Mouse (Mus musculus) heart, embryonic 16.5 days (tissue): Measurements from ENCODE around the gene Avil. TPM values are rescaled to one million over a fixed set of nuclear protein-coding genes. Genes with fewer than 3 reads are reported as not detected.

Experiments used
- ATAC-seq: fragments of 200-750 bp; cut with Nextera tagmentation; replicated peaks from 2 replicates; pipeline ENCODE4 v1.8.0; 2017; ENCODE audit warnings: moderate number of reproducible peaks; ENCODE audit not compliant: insufficient read depth, low FRiP score; ENCODE audit errors: extremely low read depth
- H3K27ac ChIP-seq: fragments of 300-500 bp; sonication (generic); 2 replicates; pipeline ENCODE4 v1.5.1; 2014; ENCODE audit warnings: mild to moderate bottlenecking, low read length, control low read depth, moderate library complexity
- H3K27me3 ChIP-seq: fragments of 300-500 bp; sonication (generic); 2 replicates; pipeline ENCODE4 v1.6.1; 2014; ENCODE audit warnings: low read length, mixed read lengths; ENCODE audit not compliant: control insufficient read depth, insufficient read depth
- H3K36me3 ChIP-seq: fragments of 300-500 bp; sonication (generic); 2 replicates; pipeline ENCODE4 v1.6.1; 2014; ENCODE audit not compliant: control insufficient read depth, insufficient read depth
- H3K4me1 ChIP-seq: fragments of 300-500 bp; sonication (generic); 2 replicates; pipeline ENCODE4 v1.6.1; 2014; ENCODE audit warnings: low read length, mixed read lengths; ENCODE audit not compliant: control insufficient read depth, insufficient read depth
- H3K4me2 ChIP-seq: fragments of 300-500 bp; sonication (generic); 2 replicates; pipeline ENCODE4 v1.6.1; 2014; ENCODE audit warnings: low read depth, mild to moderate bottlenecking, control low read depth, low read length
- H3K4me3 ChIP-seq: fragments of 300-500 bp; sonication (generic); 2 replicates; pipeline ENCODE4 v1.5.1; 2014; ENCODE audit warnings: mild to moderate bottlenecking, control low read depth, low read length
- H3K9ac ChIP-seq: fragments of 300-500 bp; sonication (generic); 2 replicates; pipeline ENCODE4 v1.6.1; 2014; ENCODE audit warnings: low read length, control low read depth
- H3K9me3 ChIP-seq: fragments of 300-500 bp; sonication (generic); replicated peaks from 2 replicates; pipeline ENCODE4 v1.6.1; 2016; ENCODE audit warnings: low read length; ENCODE audit not compliant: control insufficient read depth
- WGBS: fragments of 180-500 bp; shearing (Covaris S2); extraction: QIAGEN DNeasy Blood & Tissue Kit; methylation state at CpG from one replicate; pipeline ENCODE4 v1.1.7; 2014; 5-methylcytosine and 5-hydroxymethylcytosine counted together
- polyA plus RNA-seq: library from polyadenylated mRNA; unstranded; fragments of >200 nt; fragmentation: Nextera tagmentation; extraction: Ambion mirVana; gene quantifications from 2 replicates; pipeline ENCODE4 v1.2.1, GENCODE M21; 2015

Gene Avil
- polyA plus RNA-seq, 1 experiment from 2014 or later = 0.84 TPM

DNA sequence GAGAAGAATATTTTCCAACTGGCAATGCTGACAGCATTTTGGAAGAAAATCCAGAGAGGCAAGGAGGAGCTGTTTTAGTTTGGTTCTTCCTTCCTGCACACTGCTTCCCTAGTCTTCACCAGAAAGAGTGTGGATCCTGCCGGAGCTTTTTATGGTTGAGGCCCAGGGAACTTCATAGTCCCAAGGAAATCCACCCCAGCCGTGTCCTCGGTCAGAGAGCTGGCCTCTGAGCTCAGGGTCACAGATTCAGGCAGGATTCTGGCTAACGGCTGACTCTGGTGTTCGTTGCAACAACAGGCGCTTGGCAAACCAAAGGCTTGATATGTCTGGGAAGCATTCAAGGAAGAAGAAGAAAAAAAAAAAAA, 37.6 kb upstream of the Avil start:
- ATAC-seq = no peak
- Histone ChIP-seq H3K4me3 (no peak overlapping the region), H3K9ac (peak overlapping the region; percentile 41; the same call in 1 of the 2 replicates), H3K27me3 (no peaks in the 10 kb centered on the region), H3K27ac (peak overlapping the region; percentile 81), H3K9me3 (no peaks in the 10 kb centered on the region), H3K4me2 (no peak overlapping the region), H3K36me3 (no peaks in the 10 kb centered on the region), H3K4me1 (peaks cover 15% of the 10 kb centered on the region)
- WGBS = 44% methylated on average over 6 of the region's 6 CpGs

DNA sequence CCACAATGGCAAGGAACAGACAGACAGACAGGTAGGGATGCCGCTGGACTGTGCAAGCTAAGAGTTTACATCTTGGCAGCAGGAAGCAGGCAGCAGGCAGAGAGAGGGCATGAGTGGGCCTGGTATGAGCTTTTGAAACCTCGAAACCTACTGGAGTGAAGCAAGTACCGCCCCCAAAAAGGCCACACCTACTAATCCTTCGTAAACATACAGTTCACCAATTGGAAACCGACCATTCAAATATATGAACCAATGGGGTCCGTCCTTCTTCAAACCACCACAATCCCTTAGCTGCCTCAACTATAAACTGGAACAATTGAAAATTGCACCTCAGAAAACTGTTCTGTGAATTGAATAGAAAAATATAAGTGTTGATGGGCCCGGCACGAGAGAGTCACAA, 36.7 kb upstream of the Avil start:
- no peaks in the 10 kb centered on the region for H3K27me3 ChIP-seq
- peak overlapping the region; percentile 81; the same call in 1 of the 2 replicates for H3K27ac ChIP-seq
- H3K4me3 ChIP-seq = no peak overlapping the region
- no peaks in the 10 kb centered on the region for H3K9me3 ChIP-seq
- peaks cover 15% of the 10 kb centered on the region for H3K4me1 ChIP-seq
- no peak overlapping the region for H3K4me2 ChIP-seq
- no peak overlapping the region for H3K9ac ChIP-seq
- H3K36me3 ChIP-seq = no peaks in the 10 kb centered on the region
- ATAC-seq = no peak
- WGBS = 85% methylated on average over 8 of the region's 8 CpGs

DNA sequence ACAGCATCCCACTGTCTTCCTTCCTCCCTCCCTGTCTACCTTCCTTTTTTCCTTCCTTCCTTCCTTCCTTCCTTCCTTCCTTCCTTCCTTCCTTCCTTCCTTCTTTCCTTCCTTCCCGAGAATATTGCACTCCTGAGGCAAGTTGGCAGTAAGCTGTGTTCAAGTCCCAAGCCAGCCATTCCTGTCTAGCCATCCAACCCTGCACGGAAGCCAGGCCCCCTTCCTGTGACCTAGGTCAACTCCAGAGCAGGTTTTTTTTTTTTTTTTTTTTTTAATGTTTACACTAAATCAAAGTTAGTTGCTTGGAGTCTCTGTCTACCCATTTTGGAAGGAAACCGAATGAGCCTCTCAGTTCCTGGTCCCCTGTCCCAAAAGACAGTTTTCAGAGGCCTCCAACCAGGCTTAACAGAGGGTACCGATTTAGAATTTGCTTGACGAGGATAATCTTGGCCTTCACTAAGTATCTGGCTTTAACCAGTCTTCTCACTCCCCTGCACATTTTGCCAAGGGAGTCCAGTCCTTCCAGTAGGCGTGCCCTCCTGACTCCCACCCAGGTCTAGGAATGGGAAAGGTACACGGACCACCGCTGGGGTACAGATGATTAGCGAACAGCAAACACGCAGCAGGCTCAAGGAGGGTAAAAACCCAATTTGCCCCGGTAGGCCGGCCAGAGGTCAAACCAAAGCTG, 29.0 kb upstream of the Avil start:
- Histone ChIP-seq H3K4me3 (0 out of 2 replicates have a peak overlapping the region, but pooled peaks have one; percentile 3), H3K4me1 (peaks cover 21% of the 10 kb centered on the region), H3K27ac (peak overlapping the region; percentile 87), H3K27me3 (no peaks in the 10 kb centered on the region), H3K9me3 (no peaks in the 10 kb centered on the region), H3K4me2 (peak overlapping the region; percentile 32), H3K36me3 (no peaks in the 10 kb centered on the region), H3K9ac (peak overlapping the region; percentile 39)
- 15% methylated on average over 12 of the region's 12 CpGs for WGBS
- ATAC-seq = 0 out of 2 replicates have a peak, but pooled peaks have one; percentile 8

DNA sequence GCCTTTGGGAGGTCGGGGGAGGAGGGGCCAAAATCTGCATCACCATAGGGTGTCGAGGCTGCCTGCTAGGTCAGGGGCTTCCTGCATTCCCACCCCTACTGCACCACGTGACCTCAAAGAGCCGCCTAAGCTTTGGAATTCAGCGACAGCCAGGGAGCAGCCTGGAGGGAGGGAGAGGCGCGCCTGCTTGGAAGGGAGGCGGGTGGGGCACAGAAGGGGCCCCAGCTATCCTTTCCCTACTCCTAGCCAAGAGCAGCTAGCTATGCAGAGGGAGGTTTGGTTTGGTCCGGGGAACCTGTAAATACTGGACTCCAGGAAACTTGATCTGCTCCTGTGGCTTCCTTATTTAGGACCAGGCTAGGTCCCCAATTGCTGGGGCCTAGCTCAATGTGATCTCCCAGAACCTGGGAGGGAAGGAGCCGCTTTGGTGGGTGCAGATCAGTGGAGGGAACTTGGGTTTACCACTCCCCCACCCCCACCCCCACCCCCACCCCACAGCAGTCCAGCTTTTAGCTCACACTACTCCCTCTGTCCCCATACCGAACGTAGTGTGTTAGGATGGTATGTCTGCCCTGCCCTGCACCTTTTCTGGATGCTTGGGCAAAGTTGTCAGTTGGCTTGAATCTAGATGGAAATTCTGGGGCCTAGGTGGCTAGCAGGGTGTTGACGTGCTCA, 28.3 kb upstream of the Avil start:
- WGBS = 13% methylated on average over 13 of the region's 13 CpGs
- Histone ChIP-seq H3K4me2 (peak overlapping the region; percentile 42), H3K4me3 (0 out of 2 replicates have a peak overlapping the region, but pooled peaks have one; percentile 3), H3K27me3 (no peaks in the 10 kb centered on the region), H3K36me3 (no peaks in the 10 kb centered on the region), H3K4me1 (peaks cover 21% of the 10 kb centered on the region), H3K9me3 (no peaks in the 10 kb centered on the region), H3K27ac (peak overlapping the region; percentile 87), H3K9ac (peak overlapping the region; percentile 47)
- ATAC-seq = peak; percentile 92

DNA sequence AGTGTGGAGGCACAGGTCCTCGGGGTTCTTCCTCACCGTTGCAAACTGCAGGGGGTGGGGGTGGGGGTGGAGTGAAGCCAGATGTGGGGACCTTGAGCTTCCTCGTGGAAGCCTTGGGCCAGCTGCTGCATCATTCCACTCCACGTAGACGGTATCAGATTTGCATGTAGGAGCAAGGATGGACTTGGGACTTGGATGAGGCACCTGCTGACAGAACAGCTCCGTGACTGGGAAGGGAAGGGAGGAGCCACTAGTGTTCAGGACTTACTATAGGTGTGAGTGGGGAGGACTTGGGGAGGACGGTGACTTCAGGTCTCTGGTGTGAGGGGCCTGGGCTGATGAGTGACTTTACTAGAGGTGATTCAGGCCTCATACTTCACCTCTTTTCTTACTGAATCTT, 27.5 kb upstream of the Avil start:
- ATAC-seq = no peak
- 26% methylated on average over 7 of the region's 7 CpGs for WGBS
- H3K4me2 ChIP-seq = no peak overlapping the region
- H3K4me3 ChIP-seq = no peak overlapping the region
- no peaks in the 10 kb centered on the region for H3K36me3 ChIP-seq
- H3K9me3 ChIP-seq = no peaks in the 10 kb centered on the region
- H3K9ac ChIP-seq = peak overlapping the region; percentile 47
- no peaks in the 10 kb centered on the region for H3K27me3 ChIP-seq
- peak overlapping the region; percentile 87 for H3K27ac ChIP-seq
- H3K4me1 ChIP-seq = peaks cover 27% of the 10 kb centered on the region

DNA sequence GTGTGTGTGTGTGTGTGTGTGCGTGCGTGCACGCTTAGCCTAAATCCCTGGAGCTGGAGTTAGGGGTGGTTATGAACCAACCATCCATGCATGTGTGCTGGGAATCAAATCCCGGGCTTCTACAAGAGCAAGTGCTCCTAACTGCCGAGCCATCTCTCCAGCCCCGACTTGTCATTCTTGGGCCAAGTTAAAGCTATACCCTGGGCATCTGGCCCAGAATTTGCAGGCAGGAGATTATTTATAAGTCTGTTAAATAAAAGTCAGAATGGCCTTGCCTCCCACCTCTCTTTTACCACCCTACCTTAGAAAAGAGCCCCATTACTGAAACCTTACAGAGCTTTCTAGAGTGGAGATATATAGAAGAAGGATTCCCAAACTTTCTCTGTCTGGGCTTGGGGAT, 24.8 kb upstream of the Avil start:
- 79% methylated on average over 6 of the region's 6 CpGs for WGBS
- no peaks in the 10 kb centered on the region for H3K36me3 ChIP-seq
- ATAC-seq = no peak
- peaks cover 29% of the 10 kb centered on the region for H3K4me1 ChIP-seq
- H3K27me3 ChIP-seq = no peaks in the 10 kb centered on the region
- H3K9ac ChIP-seq = no peak overlapping the region
- H3K27ac ChIP-seq = no peak overlapping the region
- no peak overlapping the region for H3K4me3 ChIP-seq
- H3K9me3 ChIP-seq = no peaks in the 10 kb centered on the region
- H3K4me2 ChIP-seq = no peak overlapping the region

DNA sequence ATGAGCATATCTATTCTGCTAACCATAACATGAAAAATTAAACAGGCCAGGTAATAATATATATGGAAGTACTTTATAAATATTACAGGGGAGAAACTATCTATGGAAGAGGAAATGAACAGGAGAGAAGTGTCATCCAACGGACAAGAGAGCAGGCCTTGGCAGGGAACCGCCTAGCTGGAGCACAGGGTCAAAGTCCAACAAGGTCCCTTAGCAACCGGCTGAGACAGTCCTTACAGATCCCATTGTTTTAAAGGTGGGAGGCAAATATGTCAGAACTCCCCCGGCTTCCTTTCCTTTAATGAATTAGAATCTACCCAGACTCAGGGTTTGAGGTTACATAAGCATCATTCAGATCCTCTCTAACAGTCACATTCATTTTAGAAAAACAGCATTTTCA, 23.4 kb upstream of the Avil start:
- no peak overlapping the region for H3K4me2 ChIP-seq
- H3K27ac ChIP-seq = no peak overlapping the region
- ATAC-seq = no peak
- WGBS = 67% methylated on average over 4 of the region's 4 CpGs
- no peak overlapping the region for H3K4me3 ChIP-seq
- no peaks in the 10 kb centered on the region for H3K36me3 ChIP-seq
- no peak overlapping the region for H3K9ac ChIP-seq
- no peaks in the 10 kb centered on the region for H3K9me3 ChIP-seq
- no peaks in the 10 kb centered on the region for H3K27me3 ChIP-seq
- H3K4me1 ChIP-seq = peaks cover 31% of the 10 kb centered on the region

DNA sequence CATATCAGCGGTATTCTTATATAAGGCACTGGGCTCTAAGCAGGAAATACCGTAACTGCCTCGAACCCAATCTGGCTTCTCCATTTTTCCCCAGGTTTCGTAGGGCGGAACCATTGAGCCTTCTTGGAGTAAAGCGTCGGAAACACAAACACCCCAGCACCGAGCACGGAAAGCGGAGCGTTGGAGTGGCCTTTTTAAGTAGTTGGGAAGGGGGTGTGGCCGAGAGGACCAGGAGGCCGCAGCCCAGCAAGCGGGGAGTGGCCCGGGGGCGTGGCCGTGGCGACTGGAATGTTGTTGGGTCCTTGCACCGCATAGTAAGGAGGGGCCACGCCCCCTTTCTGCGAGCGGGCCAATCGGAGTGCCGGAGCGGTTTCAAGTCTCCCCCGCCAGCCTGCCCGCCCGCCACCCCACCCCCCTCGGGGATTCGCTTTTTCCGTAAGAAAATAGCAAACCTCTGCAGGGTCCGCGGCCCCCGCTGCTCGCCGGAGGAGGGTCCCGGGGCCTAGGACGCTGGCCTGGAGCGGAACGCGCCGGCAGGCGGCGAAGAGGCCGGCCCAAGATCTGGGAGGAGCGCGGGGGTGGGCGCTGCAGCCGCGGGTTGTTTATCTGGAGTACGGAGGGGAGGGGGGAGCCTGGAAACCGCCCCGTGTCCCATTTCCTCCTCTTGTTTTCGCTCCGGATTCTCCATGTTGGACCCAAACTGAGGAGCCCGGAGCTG, 22.1 kb upstream of the Avil start, which contains the start of gene Ctdsp2:
Ctdsp2 (plus strand) TSS at position 441 of the 718 bp plus-strand sequence.
- ATAC-seq = peak; percentile 90
- peak within 1 kb of the TSS; percentile 98 for H3K9ac ChIP-seq
- peak within 1 kb of the TSS; percentile 79 for H3K4me3 ChIP-seq
- H3K27ac ChIP-seq = peak within 1 kb of the TSS; percentile 97
- peak within 1 kb of the TSS; percentile 82 for H3K4me2 ChIP-seq
- H3K27me3 ChIP-seq = no peaks in the 10 kb centered on the region
- WGBS = under 1% methylated on average over 56 of the region's 56 CpGs
- H3K36me3 ChIP-seq = no peaks in the 10 kb centered on the region
- H3K4me1 ChIP-seq = peaks cover 35% of the 10 kb centered on the region
- no peaks in the 10 kb centered on the region for H3K9me3 ChIP-seq
